Comparison of ENCODE assay signal across 9 mouse cellular contexts in the genomic region with DNA sequence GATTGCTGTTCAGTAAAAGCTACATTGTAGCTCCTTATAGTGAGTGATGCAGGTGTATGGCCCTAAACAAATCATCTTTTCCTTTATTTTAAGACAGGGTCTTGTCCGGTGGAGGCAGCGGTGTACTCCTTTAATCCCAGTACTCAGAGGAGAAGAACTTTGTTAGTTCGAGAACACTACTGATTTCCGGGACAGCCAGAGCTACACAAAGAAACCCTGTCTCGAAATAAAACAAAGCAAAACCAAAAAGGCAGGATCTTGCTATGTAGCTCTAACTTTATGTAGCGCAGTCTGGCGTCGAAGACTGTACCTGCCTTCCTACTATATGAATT. TPM values are rescaled to one million over a fixed set of nuclear protein-coding genes. Genes with fewer than 3 reads are reported as not detected.
DNase-seq lines count a peak whose midpoint lies in the region; ATAC-seq and TF ChIP-seq lines count a peak whose summit lies in the region.
"Had no signal": no experiment of that assay in that cellular context is flagged by ENCODE, and none has a peak within 500 bp of the region (broad histone marks: within the 10 kb centered on the region; RNA-seq: fewer than 3 reads in every experiment).

No protein-coding gene starts in this region.

- 30% methylated on average over 8 of the region's 8 CpGs for WGBS in liver, adult 2 months
- WGBS in embryonic facial prominence, embryonic 13.5 days = 38% methylated on average over 8 of the region's 8 CpGs
- 29% methylated on average over 8 of the region's 8 CpGs for WGBS in intestine, embryonic 16.5 days
- 39% methylated on average over 8 of the region's 8 CpGs for WGBS in neural tube, embryonic 14.5 days

- no peaks in the 10 kb centered on the region; the same call in 1 of the 2 replicates for H3K4me1 ChIP-seq in liver, adult 2 months (ENCODE audit: control insufficient read depth, insufficient read depth, low read length)
- H3K4me1 ChIP-seq in embryonic facial prominence, embryonic 13.5 days = peaks cover 10% of the 10 kb centered on the region
- no peaks in the 10 kb centered on the region for H3K4me1 ChIP-seq in intestine, embryonic 16.5 days (ENCODE audit: control insufficient read depth, insufficient read depth, low read length)
- H3K4me1 ChIP-seq in neural tube, embryonic 14.5 days (ENCODE audit: control insufficient read depth, insufficient read depth, low read length) = peaks cover 9% of the 10 kb centered on the region; the same call in 1 of the 2 replicates

- H3K27me3 ChIP-seq in liver, adult 2 months (ENCODE audit: control insufficient read depth, insufficient read depth, low read length) = no peaks in the 10 kb centered on the region
- H3K27me3 ChIP-seq in embryonic facial prominence, embryonic 13.5 days = no peaks in the 10 kb centered on the region
- no peaks in the 10 kb centered on the region for H3K27me3 ChIP-seq in intestine, embryonic 16.5 days (replicated peaks; ENCODE audit: control insufficient read depth, insufficient read depth, low read length)
- no peaks in the 10 kb centered on the region for H3K27me3 ChIP-seq in neural tube, embryonic 14.5 days (ENCODE audit: control insufficient read depth, insufficient read depth, low read length)

- no peaks in the 10 kb centered on the region for H3K9me3 ChIP-seq in embryonic facial prominence, embryonic 13.5 days
- H3K9me3 ChIP-seq in intestine, embryonic 16.5 days (ENCODE audit: control insufficient read depth, low read length) = no peaks in the 10 kb centered on the region
- no peaks in the 10 kb centered on the region for H3K9me3 ChIP-seq in neural tube, embryonic 14.5 days (ENCODE audit: control insufficient read depth, low read length)

- DNase-seq in liver, adult 2 months (ENCODE audit: extremely low read depth, low read depth, low spot score) = no peak
- DNase-seq in liver = no peak
- no peak for DNase-seq in adrenal gland, postnatal 25 days
- DNase-seq in kidney, postnatal 14 days = no peak
- DNase-seq in ovary, postnatal 10 days (ENCODE audit: low spot score) = no peak

- no peaks in the 10 kb centered on the region for H3K36me3 ChIP-seq in liver, adult 2 months (ENCODE audit: control insufficient read depth, insufficient read depth, low read length)
- no peaks in the 10 kb centered on the region for H3K36me3 ChIP-seq in embryonic facial prominence, embryonic 13.5 days
- no peaks in the 10 kb centered on the region for H3K36me3 ChIP-seq in intestine, embryonic 16.5 days (ENCODE audit: control insufficient read depth, insufficient read depth, low read length)
- no peaks in the 10 kb centered on the region for H3K36me3 ChIP-seq in neural tube, embryonic 14.5 days (ENCODE audit: control insufficient read depth, insufficient read depth, low read length)

- peaks cover 4% of the 10 kb centered on the region for H3K79me2 ChIP-seq in liver, adult 2 months (ENCODE audit: control insufficient read depth, insufficient read depth, low read length)

- peak overlapping the region; percentile 22; the same call in 1 of the 2 replicates for H3K27ac ChIP-seq in liver, adult 2 months (replicated peaks; ENCODE audit: insufficient read depth, low read depth, low read length)
- H3K27ac ChIP-seq in embryonic facial prominence, embryonic 13.5 days = peak overlapping the region; percentile 78
- H3K27ac ChIP-seq in intestine, embryonic 16.5 days (ENCODE audit: low read length) = peak overlapping the region; percentile 29; the same call in 1 of the 2 replicates
- peak overlapping the region; percentile 71 for H3K27ac ChIP-seq in neural tube, embryonic 14.5 days (ENCODE audit: low read depth, low read length)

- ATAC-seq in embryonic facial prominence, embryonic 13.5 days (ENCODE audit: insufficient number of reproducible peaks, insufficient read depth, low FRiP score, low TSS enrichment, low read depth) = no peak
- no peak for ATAC-seq in intestine, embryonic 16.5 days
- no peak for ATAC-seq in neural tube, embryonic 14.5 days (ENCODE audit: low read depth)

- H3K9ac ChIP-seq in liver, adult 2 months (ENCODE audit: low read depth, low read length) = peak overlapping the region; percentile 61
- H3K9ac ChIP-seq in embryonic facial prominence, embryonic 13.5 days = peak overlapping the region; percentile 66
- peak overlapping the region; percentile 53 for H3K9ac ChIP-seq in intestine, embryonic 16.5 days (ENCODE audit: low read depth, low read length)
- H3K9ac ChIP-seq in neural tube, embryonic 14.5 days (replicated peaks; ENCODE audit: low read depth, low read length) = peak overlapping the region; percentile 39; the same call in 1 of the 2 replicates

- no peak for TF ChIP-seq CTCF in liver, adult 2 months (IDR thresholded peaks at IDR 0.05; ENCODE audit: low read depth, low read length)

- H3K4me2 ChIP-seq in embryonic facial prominence, embryonic 13.5 days = peak overlapping the region; percentile 79
- peak overlapping the region; percentile 54 for H3K4me2 ChIP-seq in intestine, embryonic 16.5 days (ENCODE audit: low read depth, low read length)
- H3K4me2 ChIP-seq in neural tube, embryonic 14.5 days (ENCODE audit: low read depth, low read length) = peak overlapping the region; percentile 56

- no peak for TF ChIP-seq POLR2A in liver, adult 2 months (IDR thresholded peaks at IDR 0.05; ENCODE audit: extremely low read depth, insufficient read depth, low read length)

- peak overlapping the region; percentile 54 for H3K4me3 ChIP-seq in liver, adult 2 months (ENCODE audit: insufficient read depth, low read depth, low read length)
- H3K4me3 ChIP-seq in embryonic facial prominence, embryonic 13.5 days = peak overlapping the region; percentile 93
- peak overlapping the region; percentile 96 for H3K4me3 ChIP-seq in intestine, embryonic 16.5 days (ENCODE audit: low read length)
- peak overlapping the region; percentile 77 for H3K4me3 ChIP-seq in neural tube, embryonic 14.5 days (ENCODE audit: low read depth, low read length)

RNA-seq across cellular contexts. Expression of a gene that starts 0.4 kb away (rescaled TPM):
- total RNA-seq in liver, adult 2 months (2014; rRNA removed) = 2.3 and 2.7 TPM in 2 replicates
- polyA plus RNA-seq in liver, adult 2 months (2012; rRNA removed) = 1.1 and 2.1 TPM in 2 replicates
- 15.1 and 15.7 TPM in 2 replicates for polyA plus RNA-seq in embryonic facial prominence, embryonic 13.5 days (2015; fragmentation: Nextera tagmentation; extraction: Ambion mirVana)
- polyA plus RNA-seq in intestine, embryonic 16.5 days (2015; fragmentation: Nextera tagmentation; extraction: Ambion mirVana) = 9.2 and 10.1 TPM in 2 replicates
- 6.3 TPM in 2 replicates for polyA plus RNA-seq in neural tube, embryonic 14.5 days (2014; fragmentation: Nextera tagmentation; extraction: Ambion mirVana)
- total RNA-seq in adrenal gland, postnatal 25 days (2021) = 9.4 and 12.0 TPM in 2 replicates

RNA-seq across cellular contexts. Expression of a gene that starts 36.8 kb away (rescaled TPM):
- 18.8 and 21.3 TPM in 2 replicates for total RNA-seq in liver, adult 2 months (2014; rRNA removed)
- polyA plus RNA-seq in liver, adult 2 months (2012; rRNA removed) = 20.9 and 22.2 TPM in 2 replicates
- polyA plus RNA-seq in embryonic facial prominence, embryonic 13.5 days (2015; fragmentation: Nextera tagmentation; extraction: Ambion mirVana) = 77.6 and 79.5 TPM in 2 replicates
- polyA plus RNA-seq in intestine, embryonic 16.5 days (2015; fragmentation: Nextera tagmentation; extraction: Ambion mirVana) = 78.3 and 81.4 TPM in 2 replicates
- polyA plus RNA-seq in neural tube, embryonic 14.5 days (2014; fragmentation: Nextera tagmentation; extraction: Ambion mirVana) = 135 and 154 TPM in 2 replicates
- 83.6 and 96.5 TPM in 2 replicates for total RNA-seq in adrenal gland, postnatal 25 days (2021)

RNA-seq across cellular contexts. Expression of a gene that starts 54.1 kb away (rescaled TPM):
- not detected in 2 replicates for total RNA-seq in liver, adult 2 months (2014; rRNA removed)
- not detected in 2 replicates for polyA plus RNA-seq in liver, adult 2 months (2012; rRNA removed)
- polyA plus RNA-seq in embryonic facial prominence, embryonic 13.5 days (2015; fragmentation: Nextera tagmentation; extraction: Ambion mirVana) = 0.11 and 0.21 TPM in 2 replicates
- polyA plus RNA-seq in intestine, embryonic 16.5 days (2015; fragmentation: Nextera tagmentation; extraction: Ambion mirVana) = 0.07 TPM in 1 of 2 replicates, not detected in the other
- not detected in 2 replicates for polyA plus RNA-seq in neural tube, embryonic 14.5 days (2014; fragmentation: Nextera tagmentation; extraction: Ambion mirVana)
- not detected in 2 replicates for total RNA-seq in adrenal gland, postnatal 25 days (2021)
- total RNA-seq: layer of hippocampus, postnatal 25 days had no signal

RNA-seq across cellular contexts. Expression of a gene that starts 57.6 kb away (rescaled TPM):
- 294 and 339 TPM in 2 replicates for total RNA-seq in liver, adult 2 months (2014; rRNA removed)
- polyA plus RNA-seq in liver, adult 2 months (2012; rRNA removed) = 449 and 502 TPM in 2 replicates
- polyA plus RNA-seq in embryonic facial prominence, embryonic 13.5 days (2015; fragmentation: Nextera tagmentation; extraction: Ambion mirVana) = 73.5 and 75.0 TPM in 2 replicates
- polyA plus RNA-seq in intestine, embryonic 16.5 days (2015; fragmentation: Nextera tagmentation; extraction: Ambion mirVana) = 248 and 316 TPM in 2 replicates
- polyA plus RNA-seq in neural tube, embryonic 14.5 days (2014; fragmentation: Nextera tagmentation; extraction: Ambion mirVana) = 33.9 and 53.9 TPM in 2 replicates
- total RNA-seq in adrenal gland, postnatal 25 days (2021) = 318 and 341 TPM in 2 replicates

Comparison
In these comparisons a context has a peak if more than half of its experiments do, and no peak if none do; other contexts are left out.
1. H3K27ac ChIP-seq: peak in every context shown above with its lines; median percentile 78 in embryonic facial prominence, embryonic 13.5 days; 71 in neural tube, embryonic 14.5 days; 29 in intestine, embryonic 16.5 days; 22 in liver, adult 2 months.